Mouse (Mus musculus) heart, embryonic 15.5 days (tissue): ENCODE data around the gene Pole4. TPM values are rescaled to one million over a fixed set of nuclear protein-coding genes. Genes with fewer than 3 reads are reported as not detected.

Source experiments
- ATAC-seq: fragments of 200-750 bp; cut with Nextera tagmentation; replicated peaks from 2 replicates; pipeline ENCODE4 v1.8.0; 2017; ENCODE audit warnings: low read depth, moderate TSS enrichment; ENCODE audit not compliant: insufficient number of reproducible peaks, insufficient read depth, low FRiP score
- H3K27ac ChIP-seq: fragments of 300-500 bp; sonication (generic); 2 replicates; pipeline ENCODE4 v1.5.1; 2015; ENCODE audit warnings: mild to moderate bottlenecking, inconsistent platforms
- H3K27me3 ChIP-seq: fragments of 300-500 bp; sonication (generic); 2 replicates; pipeline ENCODE4 v1.6.1; 2015; ENCODE audit warnings: inconsistent platforms
- H3K36me3 ChIP-seq: fragments of 300-500 bp; sonication (generic); 2 replicates; pipeline ENCODE4 v1.6.1; 2015; ENCODE audit warnings: mild to moderate bottlenecking, inconsistent platforms
- H3K4me1 ChIP-seq: fragments of 300-500 bp; sonication (generic); replicated peaks from 2 replicates; pipeline ENCODE4 v1.6.1; 2015; ENCODE audit warnings: inconsistent platforms
- H3K4me2 ChIP-seq: fragments of 300-500 bp; sonication (generic); 2 replicates; pipeline ENCODE4 v1.6.1; 2015; ENCODE audit warnings: inconsistent platforms, mild to moderate bottlenecking, moderate library complexity
- H3K4me3 ChIP-seq: fragments of 300-500 bp; sonication (generic); 2 replicates; pipeline ENCODE4 v1.5.1; 2015; ENCODE audit warnings: mild to moderate bottlenecking, inconsistent platforms
- H3K9ac ChIP-seq: fragments of 300-500 bp; sonication (generic); 2 replicates; pipeline ENCODE4 v1.6.1; 2015; ENCODE audit warnings: mild to moderate bottlenecking, inconsistent platforms
- H3K9me3 ChIP-seq: fragments of 300-500 bp; sonication (generic); replicated peaks from 2 replicates; pipeline ENCODE4 v1.6.1; 2016; ENCODE audit warnings: inconsistent platforms
- WGBS: fragments of 180-500 bp; shearing (Covaris S2); methylation state at CpG from one replicate; pipeline ENCODE4 v1.1.7; 2015; ENCODE audit warnings: mixed read lengths; 5-methylcytosine and 5-hydroxymethylcytosine counted together
- polyA plus RNA-seq: library from polyadenylated mRNA; unstranded; fragments of >200 nt; fragmentation: Nextera tagmentation; extraction: Ambion mirVana; gene quantifications from 2 replicates; pipeline ENCODE4 v1.2.1, GENCODE M21; 2015

Pole4 gene
- polyA plus RNA-seq, 1 experiment from 2014 or later, result 81.7 TPM

DNA sequence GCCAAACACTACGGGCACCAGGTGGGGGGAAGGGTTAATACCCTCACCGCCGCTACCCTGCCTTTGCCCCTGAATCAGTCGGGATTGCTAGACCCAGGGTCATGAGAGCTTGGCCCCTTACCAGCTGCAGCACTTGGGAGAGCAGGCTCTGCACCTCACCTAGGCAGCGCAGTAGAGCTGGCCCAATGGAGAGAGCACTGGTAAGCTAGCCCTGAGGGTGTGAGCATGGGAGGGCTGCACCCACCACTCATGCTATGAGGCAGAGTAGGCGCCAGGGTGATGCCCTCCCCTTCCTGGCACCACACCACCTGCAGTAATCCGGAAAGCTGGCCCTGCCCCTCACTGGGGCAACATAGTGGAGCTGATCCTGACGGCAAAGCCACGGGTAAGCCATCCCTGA, 94.1 kb downstream of the Pole4 start:
- 79% methylated on average over 9 of the region's 9 CpGs for WGBS
- no peak for ATAC-seq
- H3K4me3 ChIP-seq, result no peak overlapping the region

DNA sequence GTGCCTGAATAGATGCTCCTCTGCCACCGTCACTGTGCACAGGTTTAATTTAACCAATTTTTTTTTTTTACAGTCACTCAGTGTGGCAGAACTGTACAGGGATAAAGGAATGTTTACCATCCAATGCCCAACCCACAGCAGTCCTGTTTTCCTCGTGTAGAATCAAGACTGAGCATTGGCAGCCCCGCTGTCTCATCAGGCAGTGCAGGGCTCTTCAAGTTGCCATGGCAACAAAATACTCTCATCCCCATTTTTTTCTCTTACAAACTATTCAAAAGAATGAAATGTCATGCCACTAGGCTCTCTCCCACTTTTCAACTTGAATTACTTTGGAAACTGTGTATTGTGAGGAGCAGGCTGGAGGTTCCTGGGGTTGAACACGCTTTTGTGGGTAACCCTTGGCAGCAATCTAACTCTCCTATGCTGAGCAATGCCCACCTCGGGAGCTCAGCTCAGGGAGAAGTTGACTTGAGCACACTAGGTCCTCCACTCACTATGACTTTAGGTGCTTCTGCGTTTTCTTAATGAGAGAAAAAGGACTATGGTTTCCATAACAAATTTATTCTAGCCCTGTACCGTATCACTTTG, 95.7 kb downstream of the Pole4 start:
- Histone ChIP-seq H3K4me1 (no peaks in the 10 kb centered on the region), H3K4me3 (no peak overlapping the region), H3K27me3 (no peaks in the 10 kb centered on the region), H3K36me3 (no peaks in the 10 kb centered on the region), H3K9ac (no peak overlapping the region), H3K4me2 (no peak overlapping the region), H3K9me3 (no peaks in the 10 kb centered on the region), H3K27ac (no peak overlapping the region)
- ATAC-seq, result no peak
- 77% methylated on average over 7 of the region's 7 CpGs for WGBS

More for the DNA sequence above, 94.1 kb downstream of the Pole4 start:
- no peaks in the 10 kb centered on the region for H3K36me3 ChIP-seq
- H3K9ac ChIP-seq, result no peak overlapping the region
- no peaks in the 10 kb centered on the region for H3K9me3 ChIP-seq
- no peaks in the 10 kb centered on the region for H3K4me1 ChIP-seq
- no peak overlapping the region for H3K27ac ChIP-seq
- H3K4me2 ChIP-seq, result no peak overlapping the region
- no peaks in the 10 kb centered on the region for H3K27me3 ChIP-seq

- Histone ChIP-seq H3K36me3 (no peaks in the 10 kb centered on the region), H3K4me3 (no peak overlapping the region), H3K9ac (no peak overlapping the region), H3K27me3 (no peaks in the 10 kb centered on the region), H3K27ac (no peak overlapping the region), H3K9me3 (no peaks in the 10 kb centered on the region), H3K4me1 (no peaks in the 10 kb centered on the region), H3K4me2 (no peak overlapping the region)
- ATAC-seq, result no peak
- WGBS, result 90% methylated on average over 4 of the region's 4 CpGs
Measured at GRCm38 (mm10) chr6:82608756-82609155, 96.4 kb downstream of the Pole4 start.

DNA sequence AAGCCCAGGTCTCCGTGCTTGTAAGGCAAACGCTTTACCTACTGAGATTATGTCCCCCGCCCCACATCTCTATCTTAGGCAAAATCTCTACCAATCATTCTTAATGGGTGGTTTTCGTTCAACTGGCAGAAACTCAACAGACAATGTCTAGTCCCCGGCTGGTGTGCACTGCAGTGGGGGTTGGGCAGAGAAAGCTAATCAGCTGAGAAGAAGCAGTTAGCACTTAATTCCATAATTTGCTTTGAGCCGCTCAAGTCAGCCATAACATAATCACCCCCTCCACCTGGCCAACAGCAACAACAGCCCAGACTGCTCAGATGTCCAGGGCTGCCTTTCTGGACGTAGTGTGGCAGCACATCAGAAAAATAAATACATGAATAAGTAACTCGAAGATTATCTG, 100.4 kb downstream of the Pole4 start:
- WGBS, result 65% methylated on average over 8 of the region's 8 CpGs

GRCm38 (mm10) chr6:82603665-82604064, 101.5 kb downstream of the Pole4 start:
- no peak for ATAC-seq
- Histone ChIP-seq H3K4me2 (no peak overlapping the region), H3K27me3 (no peaks in the 10 kb centered on the region), H3K9ac (no peak overlapping the region), H3K4me3 (no peak overlapping the region), H3K4me1 (no peaks in the 10 kb centered on the region), H3K36me3 (no peaks in the 10 kb centered on the region), H3K9me3 (no peaks in the 10 kb centered on the region), H3K27ac (no peak overlapping the region)
- WGBS, result 39% methylated on average over 2 of the region's 2 CpGs

More for the DNA sequence above, 100.4 kb downstream of the Pole4 start:
- H3K9ac ChIP-seq, result no peak overlapping the region
- H3K4me3 ChIP-seq, result no peak overlapping the region
- H3K27me3 ChIP-seq, result no peaks in the 10 kb centered on the region
- H3K9me3 ChIP-seq, result no peaks in the 10 kb centered on the region
- no peaks in the 10 kb centered on the region for H3K36me3 ChIP-seq
- H3K4me2 ChIP-seq, result no peak overlapping the region
- no peak overlapping the region for H3K27ac ChIP-seq
- H3K4me1 ChIP-seq, result no peaks in the 10 kb centered on the region
- no peak for ATAC-seq

GRCm38 (mm10) chr6:82603228-82603627, 101.9 kb downstream of the Pole4 start:
- no peak overlapping the region for H3K4me3 ChIP-seq
- H3K4me1 ChIP-seq, result no peaks in the 10 kb centered on the region
- no peak overlapping the region for H3K27ac ChIP-seq
- 79% methylated on average over 9 of the region's 9 CpGs for WGBS
- H3K9ac ChIP-seq, result no peak overlapping the region
- no peak for ATAC-seq
- no peaks in the 10 kb centered on the region for H3K9me3 ChIP-seq
- no peak overlapping the region for H3K4me2 ChIP-seq
- no peaks in the 10 kb centered on the region for H3K36me3 ChIP-seq
- H3K27me3 ChIP-seq, result no peaks in the 10 kb centered on the region

DNA sequence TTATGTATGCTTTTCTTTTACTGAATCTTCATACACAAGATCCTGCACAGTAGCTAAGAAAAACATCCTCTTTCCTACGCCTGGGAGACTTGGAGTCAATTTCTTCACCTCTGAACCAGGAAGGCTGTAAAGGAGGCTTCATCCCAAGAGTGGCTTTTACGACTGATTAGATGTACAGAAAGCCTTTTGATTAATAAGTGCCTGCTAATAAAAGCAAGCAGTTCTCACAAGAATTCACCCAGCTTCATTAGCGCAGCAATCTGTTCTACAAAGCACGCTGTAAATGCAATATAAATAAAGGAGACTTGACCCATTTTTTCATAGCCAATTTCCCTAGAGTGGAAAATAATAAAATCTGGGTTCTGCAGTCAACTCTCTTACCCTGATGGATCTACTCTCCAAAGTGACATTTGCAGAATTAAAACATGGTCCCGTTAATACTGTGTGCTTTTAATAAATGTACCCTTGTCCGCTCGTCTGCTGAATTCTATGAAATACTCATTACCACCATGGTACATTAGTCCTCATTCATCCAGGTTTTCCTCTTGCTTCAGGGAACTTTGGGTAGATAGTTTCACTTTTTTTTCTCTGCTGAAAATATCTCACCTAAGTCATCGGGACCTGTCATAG, 109.6 kb downstream of the Pole4 start:
- no peak for ATAC-seq
- peaks cover 5% of the 10 kb centered on the region for H3K27me3 ChIP-seq
- H3K4me1 ChIP-seq, result no peaks in the 10 kb centered on the region
- H3K9me3 ChIP-seq, result no peaks in the 10 kb centered on the region
- no peak overlapping the region for H3K9ac ChIP-seq
- 72% methylated on average over 8 of the region's 8 CpGs for WGBS
- H3K36me3 ChIP-seq, result no peaks in the 10 kb centered on the region
- no peak overlapping the region for H3K27ac ChIP-seq
- H3K4me3 ChIP-seq, result no peak overlapping the region
- H3K4me2 ChIP-seq, result no peak overlapping the region

- no peak for ATAC-seq
- no peaks in the 10 kb centered on the region for H3K9me3 ChIP-seq
- no peak overlapping the region for H3K27ac ChIP-seq
- no peak overlapping the region for H3K4me3 ChIP-seq
- no peaks in the 10 kb centered on the region for H3K4me1 ChIP-seq
- H3K4me2 ChIP-seq, result no peak overlapping the region
- no peaks in the 10 kb centered on the region for H3K36me3 ChIP-seq
- peaks cover 5% of the 10 kb centered on the region for H3K27me3 ChIP-seq
- 49% methylated on average over 7 of the region's 7 CpGs for WGBS
- no peak overlapping the region for H3K9ac ChIP-seq
Measured at GRCm38 (mm10) chr6:82589387-82589786, 115.8 kb downstream of the Pole4 start.

DNA sequence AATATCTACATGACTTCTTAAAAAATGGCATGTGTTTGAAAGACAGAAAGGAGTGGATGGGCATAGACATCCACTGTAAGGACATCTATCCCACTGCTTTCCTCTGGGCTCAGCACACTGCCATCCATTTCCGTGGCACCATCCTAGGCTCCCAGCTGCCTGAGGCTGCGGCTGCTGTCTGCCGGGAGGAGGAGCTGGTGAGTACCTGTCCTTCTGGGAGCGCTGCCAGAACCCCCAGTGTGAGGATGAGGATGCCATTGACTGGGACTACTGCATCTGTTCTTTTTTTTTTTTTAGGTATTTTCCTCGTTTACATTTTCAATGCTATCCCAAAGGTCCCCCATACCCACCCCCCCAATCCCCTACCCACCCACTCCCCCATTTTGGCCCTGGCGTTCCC, 119.8 kb downstream of the Pole4 start:
- Histone ChIP-seq H3K27ac (no peak overlapping the region), H3K4me1 (no peaks in the 10 kb centered on the region), H3K4me2 (no peak overlapping the region), H3K27me3 (no peaks in the 10 kb centered on the region), H3K36me3 (no peaks in the 10 kb centered on the region), H3K9ac (no peak overlapping the region), H3K9me3 (0 out of 2 replicates have a peak, but pooled peaks cover 4% of the 10 kb centered on the region), H3K4me3 (no peak overlapping the region)
- ATAC-seq, result no peak
- WGBS, result 51% methylated on average over 6 of the region's 6 CpGs

- Histone ChIP-seq H3K27me3 (peaks cover 16% of the 10 kb centered on the region; the same call in 1 of the 2 replicates), H3K4me1 (no peaks in the 10 kb centered on the region), H3K4me2 (no peak overlapping the region), H3K9me3 (no peaks in the 10 kb centered on the region), H3K9ac (no peak overlapping the region), H3K27ac (no peak overlapping the region), H3K36me3 (no peaks in the 10 kb centered on the region), H3K4me3 (no peak overlapping the region)
- ATAC-seq, result no peak
- WGBS, result 53% methylated on average over 5 of the region's 5 CpGs
Measured at GRCm38 (mm10) chr6:82575445-82575844, 129.7 kb downstream of the Pole4 start.
